Mouse (Mus musculus) urinary bladder, adult 2 months (tissue): ENCODE data around the gene Zmynd19. TPM values are rescaled to one million over a fixed set of nuclear protein-coding genes. Genes with fewer than 3 reads are reported as not detected.

ENCODE experiments used
- DNase-seq: peaks from one replicate; pipeline ENCODE4 v3.0.0; 2022; ENCODE audit warnings: low spot score
- polyA plus RNA-seq: library from polyadenylated mRNA; depleted of rRNA; stranded (reverse); fragments of >200 nt; gene quantifications from 2 replicates; pipeline ENCODE4 v1.2.3, GENCODE M21; 2012; rRNA removed

The Zmynd19 gene
- polyA plus RNA-seq: 9.4 and 11.7 TPM in 2 replicates

DNA sequence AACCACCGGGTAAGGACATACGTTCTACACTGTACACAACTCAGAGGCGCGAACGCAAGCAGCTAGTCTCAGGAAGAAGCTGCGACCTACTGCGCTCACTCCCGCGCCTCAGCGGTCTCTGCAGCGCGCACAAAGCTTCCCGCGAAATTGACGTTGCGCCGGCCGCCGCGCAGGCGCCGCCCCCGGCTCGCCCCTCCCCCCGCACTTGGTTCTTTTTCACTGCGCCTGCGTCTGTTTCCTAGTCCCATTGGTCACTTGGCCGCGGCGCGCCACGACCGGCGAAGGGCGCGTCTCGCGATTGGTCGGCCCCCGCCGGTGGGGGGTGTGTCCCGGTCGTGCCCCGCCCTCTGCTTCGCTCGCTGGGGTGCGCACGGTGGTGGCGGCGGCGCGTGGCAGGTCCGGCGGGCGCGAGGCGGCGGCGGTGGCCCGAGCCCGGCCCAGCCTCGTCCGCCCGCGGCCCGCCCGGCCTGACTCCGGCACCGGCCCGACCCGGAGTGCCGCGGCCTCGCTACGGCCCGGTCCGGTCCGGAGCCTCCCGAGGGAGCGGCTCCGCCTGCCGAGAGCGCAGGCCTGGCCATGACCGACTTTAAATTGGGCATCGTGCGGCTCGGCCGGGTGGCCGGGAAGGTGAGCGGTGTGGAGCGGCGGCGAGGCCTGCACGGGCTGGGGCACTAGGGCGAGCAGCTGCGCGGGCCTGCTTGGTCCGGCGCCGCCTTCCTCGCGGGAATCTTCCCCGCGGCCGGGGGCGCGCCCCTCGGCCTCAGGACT, at the start of gene Zmynd19:
TSS of gene Zmynd19 (plus strand) at position 372 of the 768 bp plus-strand sequence.
- peak; percentile 97 for DNase-seq

DNA sequence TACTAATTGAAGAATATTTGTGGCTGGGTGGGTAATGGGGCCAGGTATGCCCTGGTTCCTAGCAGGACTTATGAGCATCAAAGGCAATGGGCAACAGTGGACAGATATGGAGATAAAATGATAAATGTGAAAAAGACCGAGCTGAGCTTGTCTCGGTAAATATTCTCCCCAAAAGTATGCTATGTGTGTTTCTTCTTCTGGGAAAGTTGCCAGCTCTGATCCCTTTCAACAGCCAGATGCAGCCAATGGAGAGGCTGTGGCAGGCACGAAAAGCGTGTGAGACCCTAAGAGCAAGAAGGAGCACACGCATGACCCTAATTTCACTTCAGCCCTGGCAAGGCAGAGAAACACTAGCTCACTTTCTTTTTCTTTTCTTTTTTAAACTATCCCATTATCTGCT, 48.5 kb upstream of the Zmynd19 start:
- no peak for DNase-seq

DNA sequence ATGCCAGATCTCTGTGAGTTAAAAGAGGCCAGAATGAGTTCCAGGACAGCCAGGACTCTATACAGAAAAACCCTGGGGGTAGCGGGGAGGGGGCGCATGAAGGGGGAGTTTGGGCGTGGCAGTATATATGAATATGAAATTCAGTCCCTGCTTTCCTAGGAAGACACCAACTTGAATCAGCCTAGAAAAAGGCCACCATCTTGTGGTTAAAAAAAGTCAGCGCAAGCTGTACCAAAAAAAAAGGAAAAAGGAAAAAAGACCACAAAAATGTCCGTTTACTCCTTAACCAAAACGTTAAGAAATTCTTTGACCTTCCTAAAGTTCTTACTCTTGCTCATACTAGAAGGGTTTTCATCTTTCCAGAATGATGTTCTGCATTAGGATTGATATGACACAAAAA, 46.6 kb upstream of the Zmynd19 start:
- no peak for DNase-seq

DNA sequence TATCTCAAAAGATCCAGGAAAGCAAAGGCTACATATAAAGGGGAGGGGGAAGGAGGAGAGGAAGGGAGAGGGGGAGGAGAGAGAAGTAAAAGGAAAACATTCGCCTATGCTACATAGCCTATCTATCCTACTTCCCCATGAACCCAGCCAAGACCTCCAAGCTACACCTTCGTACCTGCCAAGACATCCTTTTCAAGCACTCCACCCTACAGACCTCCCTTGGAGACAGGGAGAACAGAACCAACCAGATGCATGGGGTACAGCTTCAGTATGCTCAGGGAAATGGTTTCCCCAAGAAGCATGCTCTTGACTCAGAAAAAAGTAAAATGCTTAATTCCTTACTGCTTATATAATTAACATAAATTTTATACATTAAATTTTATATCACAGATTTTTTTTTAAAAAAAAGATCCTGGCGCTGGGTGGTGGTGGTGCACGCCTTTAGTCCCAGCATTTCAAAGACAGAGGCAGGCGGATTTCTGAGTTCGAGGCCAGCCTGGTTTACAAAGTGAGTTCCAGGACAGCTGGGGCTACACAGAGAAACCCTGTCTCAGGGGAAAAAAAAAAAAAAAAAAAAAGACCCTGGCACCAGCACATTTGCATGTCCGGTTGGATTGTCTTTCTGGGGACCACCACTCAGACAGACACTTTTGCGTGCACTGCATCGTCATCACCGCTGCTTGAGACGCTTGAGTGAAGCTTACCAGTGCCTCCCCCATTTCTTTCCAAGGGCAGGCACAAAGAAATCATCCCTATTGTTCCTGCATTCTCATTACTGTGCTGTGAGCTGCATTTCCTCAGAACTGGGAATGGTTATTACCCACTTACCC, 44.6 kb upstream of the Zmynd19 start:
- DNase-seq: no peak

DNA sequence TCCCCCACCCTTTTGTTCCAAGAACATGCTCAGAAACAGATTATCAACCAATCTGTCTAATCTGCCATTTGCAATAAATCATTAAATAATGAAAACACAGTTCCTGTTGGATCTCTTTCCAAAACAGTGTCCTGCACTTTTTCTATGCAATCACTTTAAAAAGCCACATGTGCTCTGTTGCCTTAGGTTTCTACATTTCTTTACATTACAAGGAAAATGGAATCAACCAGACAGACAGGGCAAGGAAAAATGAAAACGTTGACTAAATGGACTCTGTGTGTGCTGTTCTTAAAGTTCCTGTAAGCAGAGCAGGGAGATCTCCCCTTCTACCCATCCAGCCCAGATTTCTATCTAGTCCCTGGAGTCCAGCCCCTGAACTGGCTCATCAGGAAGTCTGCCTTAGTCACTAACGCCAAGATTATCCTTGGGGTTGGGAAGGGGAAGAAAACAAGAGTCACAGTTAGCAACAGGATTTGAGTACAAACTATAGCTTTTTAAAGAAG, 43.9 kb upstream of the Zmynd19 start:
- DNase-seq: no peak

DNA sequence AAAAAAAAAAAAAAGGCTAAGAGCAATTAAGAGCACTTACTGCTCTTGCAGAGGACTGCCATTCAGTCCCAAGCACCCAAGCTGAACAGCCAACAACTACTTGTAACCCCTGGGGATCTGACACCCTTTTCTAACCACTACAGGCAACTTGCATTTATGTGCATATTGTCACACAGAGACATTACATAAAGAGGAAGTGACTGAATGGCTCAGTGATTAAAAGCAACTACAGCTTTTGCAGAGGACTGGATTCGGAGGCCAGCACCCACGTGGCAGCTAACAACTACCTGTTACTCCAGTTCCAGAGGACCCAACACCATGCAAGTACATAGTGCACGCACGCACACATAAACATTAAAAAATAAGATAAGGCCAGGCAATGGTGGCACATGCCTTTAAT, 39.1 kb upstream of the Zmynd19 start:
- no peak for DNase-seq

DNA sequence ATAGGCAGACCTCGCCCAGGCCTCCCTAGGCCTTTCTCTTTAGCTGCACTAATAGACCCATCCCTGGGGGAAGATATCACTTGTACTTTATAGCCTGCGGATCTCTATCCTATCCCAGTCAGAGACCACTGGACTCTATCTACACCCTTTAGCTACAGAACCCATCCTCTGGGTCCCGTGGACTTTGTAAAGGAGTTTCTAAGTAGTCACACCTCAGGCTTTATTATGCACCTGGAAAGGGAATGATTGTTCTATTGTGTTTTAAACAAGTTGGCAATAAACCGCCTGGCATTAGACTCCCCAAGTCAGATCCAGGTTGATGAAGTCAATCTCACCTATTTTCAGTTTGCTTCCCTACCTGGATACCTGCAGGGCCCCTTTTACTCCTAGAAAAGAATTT, 37.4 kb upstream of the Zmynd19 start:
- DNase-seq: no peak

DNA sequence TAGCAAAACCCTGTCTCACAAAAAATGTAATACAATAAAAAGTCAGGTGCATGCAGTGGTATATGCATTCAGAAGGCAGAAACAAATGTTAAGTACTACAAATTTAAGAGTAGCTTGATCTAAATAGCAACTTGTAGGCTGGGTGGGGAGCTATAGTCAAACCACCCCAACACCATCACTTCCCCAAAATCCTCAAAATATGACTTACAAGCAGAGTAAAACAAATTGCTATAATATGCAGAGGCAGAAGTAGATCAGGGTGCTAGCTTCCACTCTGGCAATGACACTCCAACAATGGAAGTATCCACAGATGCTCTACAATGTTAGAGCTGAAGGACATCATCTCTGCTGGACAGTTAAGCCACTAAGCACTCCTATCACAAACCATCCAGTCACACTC, 37.0 kb upstream of the Zmynd19 start:
- no peak for DNase-seq

DNA sequence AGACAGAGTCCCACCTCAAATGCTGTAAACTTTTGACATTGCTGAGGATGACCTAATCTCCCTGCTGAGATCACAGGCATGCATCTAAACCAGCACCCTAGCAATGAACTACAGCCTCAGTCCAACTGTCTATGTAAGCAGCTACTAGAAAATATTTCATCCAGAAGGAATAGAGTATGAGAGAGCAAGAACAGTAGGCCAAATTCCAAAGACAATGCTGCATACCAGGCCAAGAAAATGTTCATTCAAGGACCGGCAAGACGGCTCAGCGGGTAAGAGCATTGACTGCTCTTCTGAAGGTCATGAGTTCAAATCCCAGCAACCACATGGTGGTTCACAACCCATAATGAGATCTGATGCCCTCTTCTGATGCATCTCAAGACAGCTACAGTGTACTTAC, 34.8 kb upstream of the Zmynd19 start:
- no peak for DNase-seq

DNA sequence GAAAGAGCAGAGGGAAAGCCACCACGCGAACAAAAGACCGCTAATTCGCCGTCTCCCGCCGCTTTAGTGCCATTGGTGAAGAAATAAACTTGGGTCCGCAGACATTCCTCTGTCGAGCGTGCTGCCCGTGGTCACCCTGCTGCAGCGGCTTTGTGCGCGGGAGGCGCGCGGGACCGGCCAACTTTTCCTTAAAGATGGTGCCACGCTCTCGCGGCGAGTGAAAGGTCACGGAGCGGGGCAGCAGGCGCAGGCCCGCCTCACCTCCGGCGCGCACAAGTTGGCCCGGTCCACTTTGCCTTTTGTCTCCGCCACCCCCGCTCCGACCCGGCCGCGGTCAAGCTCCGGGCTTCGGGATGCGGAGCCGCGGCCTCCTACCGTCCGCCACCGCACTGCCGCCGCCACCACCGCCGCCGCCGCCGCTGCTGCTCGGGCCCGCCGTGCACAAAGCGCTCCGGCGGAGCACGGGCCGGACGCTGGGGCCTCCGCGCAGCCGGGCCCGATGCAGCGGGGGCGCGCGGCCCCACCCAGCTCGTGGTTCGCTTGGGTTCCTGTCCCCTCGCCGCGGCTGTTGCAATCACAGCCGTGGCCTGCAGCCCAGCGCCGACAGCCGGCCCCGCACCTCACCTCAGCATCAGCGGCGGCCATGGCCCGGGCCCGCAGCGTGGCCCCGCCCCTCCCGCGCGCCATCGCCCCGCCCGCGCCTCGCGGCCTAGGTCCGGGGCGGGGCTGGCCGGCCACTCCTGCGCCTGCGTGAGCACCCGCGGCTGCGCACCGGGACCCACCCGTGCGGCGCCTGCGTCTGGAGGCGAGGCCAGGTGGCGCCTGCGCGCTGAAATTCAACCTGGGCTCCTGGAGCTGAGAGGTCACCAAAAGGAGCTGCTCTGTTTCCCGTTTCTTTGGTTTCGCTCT, 30.4 kb upstream of the Zmynd19 start, which contains the start of gene Ehmt1:
TSS of gene Ehmt1 (minus strand) at position 685 of the 909 bp plus-strand sequence.
- DNase-seq: peak; percentile 94

DNA sequence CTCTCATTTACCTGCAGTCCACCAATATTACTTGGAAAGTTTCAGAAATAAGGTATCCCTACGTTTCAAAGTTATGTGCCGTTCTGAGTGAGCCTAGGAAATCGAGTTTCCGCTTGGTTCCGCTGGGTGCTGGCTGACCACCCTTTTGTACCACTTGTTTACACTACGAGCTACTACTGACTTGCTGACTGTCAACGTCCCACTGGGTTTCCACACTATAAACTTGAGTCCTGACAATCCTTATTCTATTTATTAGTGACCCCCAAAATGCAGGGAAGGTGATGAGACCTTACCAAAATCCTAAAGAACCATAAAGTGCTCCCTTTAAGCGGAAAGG, 29.8 kb upstream of the Zmynd19 start:
- DNase-seq: no peak

DNA sequence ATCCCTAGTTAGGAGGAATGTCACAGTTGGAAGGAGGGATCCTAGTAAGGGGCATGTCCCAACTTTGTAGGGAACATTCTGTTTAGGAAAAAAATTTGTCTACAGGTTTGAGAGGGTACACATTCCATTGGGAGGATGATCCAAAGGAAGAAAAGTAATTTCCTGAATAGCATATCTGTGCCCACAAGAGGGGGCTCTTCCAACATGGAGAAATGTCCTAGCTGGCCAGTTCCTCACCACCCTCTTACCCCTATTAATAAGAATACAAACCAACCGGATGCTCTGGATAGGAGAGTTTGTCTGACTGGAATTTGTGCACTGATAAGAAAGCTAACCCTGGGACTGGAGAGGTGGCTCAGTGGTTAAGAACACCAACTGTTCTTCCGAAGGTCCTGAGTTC, 26.0 kb upstream of the Zmynd19 start:
- DNase-seq: no peak

DNA sequence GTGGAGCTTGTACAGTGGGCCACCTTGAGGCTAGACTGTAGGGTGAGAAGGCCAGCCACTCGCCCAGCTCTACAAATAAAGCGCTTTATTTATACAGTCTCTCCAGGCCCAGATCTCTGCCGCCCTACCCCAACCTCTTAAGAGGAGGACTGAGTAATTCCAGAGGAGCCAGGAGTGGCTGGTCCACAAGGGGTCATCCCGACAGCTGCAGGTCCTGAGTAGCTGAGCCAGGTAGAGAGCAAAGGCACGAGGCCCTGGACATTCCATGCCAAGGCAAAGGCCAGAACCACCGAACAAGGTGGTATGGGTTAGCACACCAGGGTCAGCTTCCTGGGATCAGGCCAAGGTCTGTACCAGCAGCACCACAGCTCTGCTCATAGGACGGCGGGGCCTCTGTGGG, 24.3 kb upstream of the Zmynd19 start:
- no peak for DNase-seq

DNA sequence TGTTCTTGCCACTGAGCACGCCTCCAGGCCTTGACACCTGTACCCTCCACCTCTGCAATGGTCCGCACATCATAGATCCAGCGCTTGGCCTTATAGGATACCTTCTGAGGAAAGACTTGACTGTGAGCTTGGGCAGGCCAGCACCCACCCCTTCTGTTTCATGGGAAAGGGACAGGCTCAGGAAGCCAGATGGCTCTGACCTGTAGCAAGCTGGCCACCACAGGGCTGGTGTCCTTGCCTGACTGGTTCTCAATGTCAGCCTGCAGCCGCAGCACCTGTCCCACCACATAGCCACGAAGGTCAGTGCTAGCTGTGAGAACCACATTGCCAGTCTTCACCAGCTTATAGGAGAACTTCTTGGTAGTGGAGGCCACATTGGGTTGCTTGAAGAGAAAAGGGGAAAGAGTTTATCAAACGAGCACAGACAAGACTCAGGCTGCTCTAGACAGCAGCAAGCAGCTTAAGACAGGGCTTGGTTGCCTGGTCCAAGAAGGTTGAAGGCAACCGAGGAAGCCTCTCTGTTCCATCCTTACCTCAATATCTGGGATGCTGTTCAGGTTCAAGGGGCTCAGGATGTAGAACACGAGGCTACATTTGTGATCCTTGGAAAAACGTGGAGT, 23.1 kb upstream of the Zmynd19 start:
- peak; percentile 22 for DNase-seq

DNA sequence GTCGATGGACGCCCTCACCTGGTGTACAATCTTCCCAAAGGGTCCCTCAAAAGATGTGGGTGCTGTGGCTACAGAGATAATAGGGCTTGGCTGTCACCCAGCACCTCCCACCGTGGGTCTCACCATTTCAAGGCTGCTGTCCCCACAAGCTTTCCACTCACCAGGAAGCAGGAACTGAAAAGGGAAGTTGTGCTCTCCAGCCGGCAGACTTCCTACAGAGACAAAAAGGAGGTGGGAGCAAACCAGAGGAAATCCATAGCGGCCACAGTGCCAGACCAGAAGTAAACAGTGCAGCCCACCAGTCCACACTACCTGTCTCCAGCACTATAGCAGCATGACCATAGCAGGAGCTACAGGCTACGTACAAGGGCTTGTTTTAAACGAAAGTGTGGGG, 22.6 kb upstream of the Zmynd19 start:
- no peak for DNase-seq

DNA sequence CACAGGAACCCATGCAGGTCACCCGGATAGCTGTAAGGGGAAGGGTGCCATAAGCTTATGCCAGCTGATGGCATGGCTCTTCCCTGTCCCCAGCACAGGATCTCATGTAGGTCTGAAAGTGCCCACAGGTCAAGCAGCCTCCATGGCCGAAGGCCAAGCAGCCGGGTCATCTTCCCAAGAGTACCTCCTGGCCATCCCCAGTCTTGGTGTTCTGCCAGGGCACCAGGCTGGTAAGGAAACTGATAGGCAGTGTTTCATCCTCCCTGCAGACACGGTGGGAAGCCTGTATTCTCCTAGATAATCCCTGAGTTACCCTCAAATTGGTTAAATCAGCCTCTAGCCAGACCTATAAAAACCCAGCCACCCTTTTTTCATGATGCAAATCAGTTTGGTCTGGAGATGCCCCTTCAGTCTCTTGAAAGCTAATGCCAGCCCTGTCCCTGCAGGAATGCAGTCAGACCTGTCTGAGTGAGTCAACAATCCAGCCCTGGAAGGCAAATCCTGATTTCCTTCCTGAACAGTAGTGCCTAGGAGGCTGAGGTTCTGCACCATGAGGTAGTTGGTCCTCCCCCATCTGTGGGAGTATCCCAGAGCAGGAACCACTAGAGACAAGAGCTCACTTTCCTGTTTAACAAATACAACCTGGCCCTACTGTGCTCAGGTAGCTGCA, 21.6 kb upstream of the Zmynd19 start:
- peak; percentile 30 for DNase-seq

DNA sequence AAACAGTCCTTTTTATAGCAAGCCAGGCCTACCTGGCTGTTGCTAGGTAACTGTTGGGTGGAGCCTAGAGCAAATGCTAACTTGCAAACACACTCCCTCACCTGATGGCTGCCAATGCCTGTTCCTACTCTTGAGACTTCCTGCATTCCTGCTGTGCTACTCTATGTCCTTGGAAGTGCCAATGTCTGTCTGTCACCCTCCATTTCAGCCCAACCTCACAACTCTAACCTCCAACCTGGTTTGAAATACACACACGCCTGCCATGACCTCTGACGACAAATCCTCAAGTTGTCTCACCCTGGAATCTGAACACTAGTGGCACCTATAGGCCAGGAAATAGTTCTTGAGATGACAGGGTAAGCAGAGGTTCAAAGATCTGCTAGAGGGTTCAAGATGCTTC, 20.5 kb upstream of the Zmynd19 start:
- no peak for DNase-seq

DNA sequence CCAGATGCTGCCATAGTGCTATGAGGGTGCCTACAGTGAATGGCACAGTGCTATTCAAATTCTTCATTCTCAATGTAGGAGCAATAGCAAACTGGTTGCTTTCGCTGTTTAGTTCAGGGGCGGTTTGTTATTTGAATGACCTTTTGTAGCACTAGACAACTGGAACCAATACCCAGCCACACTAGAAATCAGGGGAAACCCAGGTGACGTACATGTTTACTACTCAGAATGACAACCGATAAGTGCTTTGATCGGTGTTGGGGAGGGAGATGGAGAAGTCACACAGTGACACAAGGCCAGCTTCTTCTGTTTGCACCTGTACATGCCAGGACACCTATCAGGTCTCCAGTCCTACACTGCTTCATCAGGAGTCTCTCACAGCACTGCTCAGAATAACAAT, 20.0 kb upstream of the Zmynd19 start:
- no peak for DNase-seq

DNA sequence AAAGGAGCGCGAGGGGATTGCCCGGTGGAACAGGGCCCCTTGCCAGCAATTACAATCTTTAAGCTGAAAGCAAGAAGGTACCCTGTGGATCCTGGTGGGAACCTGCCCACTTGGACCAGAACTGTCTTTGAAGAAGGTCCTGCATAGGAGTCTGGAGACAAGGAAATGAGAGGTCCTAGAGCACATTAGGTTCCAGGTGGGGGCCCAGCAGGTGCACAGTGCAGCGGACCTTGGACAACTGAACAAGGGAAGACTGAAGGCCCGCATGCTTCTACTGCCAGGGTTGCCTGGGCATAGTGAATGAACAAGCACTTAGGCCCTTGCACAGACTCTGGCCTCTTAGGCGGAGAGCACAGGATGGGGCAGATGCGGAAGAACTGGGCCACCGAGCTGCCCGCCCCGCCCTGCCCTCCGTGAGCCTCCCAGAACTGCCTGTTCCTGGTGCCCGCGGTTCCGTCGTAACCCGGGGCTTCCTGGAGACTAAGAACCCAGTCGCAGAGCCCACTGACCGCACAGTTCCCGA, 15.1 kb upstream of the Zmynd19 start:
- DNase-seq: no peak

DNA sequence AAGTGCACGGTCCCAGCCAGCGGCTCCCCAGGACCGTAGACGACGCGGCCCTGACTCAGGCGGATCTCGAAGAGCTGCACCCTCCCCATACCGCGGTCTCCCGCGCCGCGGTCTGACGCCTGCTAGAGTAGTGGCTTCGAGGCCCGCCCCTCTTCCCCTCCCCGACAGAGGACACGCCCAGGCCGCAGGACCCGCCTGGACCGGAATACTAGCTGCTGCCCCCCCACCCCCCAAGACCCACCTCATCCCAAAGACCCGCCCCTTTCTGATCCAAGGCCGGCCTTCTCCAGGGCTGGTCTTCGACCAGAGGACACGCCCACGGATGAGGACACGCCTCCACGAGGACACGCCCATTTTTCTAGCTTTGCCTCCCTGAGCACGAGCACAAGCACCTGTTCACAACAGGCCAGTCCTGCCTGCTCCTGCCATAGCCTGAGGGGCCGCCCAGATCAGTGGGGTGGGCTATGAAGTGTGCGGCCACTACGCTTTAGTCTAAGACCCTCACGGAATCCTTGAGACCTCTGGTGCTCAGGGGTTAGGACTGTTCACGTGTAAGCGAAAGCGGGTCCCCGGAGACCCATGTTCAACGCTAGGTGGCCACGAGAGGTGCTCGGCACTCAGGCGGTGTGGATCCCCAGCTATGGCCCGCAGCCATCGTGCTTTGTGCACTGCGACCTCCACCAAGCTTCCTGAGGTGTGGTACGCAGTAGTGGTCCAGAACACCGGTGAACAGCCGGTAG, 14.4 kb upstream of the Zmynd19 start, which contains the start of gene Arrdc1:
TSS of gene Arrdc1 (minus strand) at position 196 of the 740 bp plus-strand sequence.
- DNase-seq: peak; percentile 82
